Mouse (Mus musculus) heart, postnatal 36 days (tissue): Measurements from ENCODE around the gene Zfp169. TPM values are rescaled to one million over a fixed set of nuclear protein-coding genes. Genes with fewer than 3 reads are reported as not detected.

Source experiments
- DNase-seq, 2 experiments: peaks; one replicate each; pipeline ENCODE4 v3.0.0; 2021 to 2022
- intact Hi-C: fragments of 180-260 bp; cut with DNase I; formaldehyde crosslinking; loops from one replicate; pipeline ENCODE4 v1.15.1; 2025
- total RNA-seq, 2 experiments: library from RNA; stranded (reverse); gene quantifications; 2 replicates each; pipeline ENCODE4 v1.2.3; 2021

Gene Zfp169
- 1 to 10 TPM; 3.7 to 4.9 TPM for total RNA-seq

DNA sequence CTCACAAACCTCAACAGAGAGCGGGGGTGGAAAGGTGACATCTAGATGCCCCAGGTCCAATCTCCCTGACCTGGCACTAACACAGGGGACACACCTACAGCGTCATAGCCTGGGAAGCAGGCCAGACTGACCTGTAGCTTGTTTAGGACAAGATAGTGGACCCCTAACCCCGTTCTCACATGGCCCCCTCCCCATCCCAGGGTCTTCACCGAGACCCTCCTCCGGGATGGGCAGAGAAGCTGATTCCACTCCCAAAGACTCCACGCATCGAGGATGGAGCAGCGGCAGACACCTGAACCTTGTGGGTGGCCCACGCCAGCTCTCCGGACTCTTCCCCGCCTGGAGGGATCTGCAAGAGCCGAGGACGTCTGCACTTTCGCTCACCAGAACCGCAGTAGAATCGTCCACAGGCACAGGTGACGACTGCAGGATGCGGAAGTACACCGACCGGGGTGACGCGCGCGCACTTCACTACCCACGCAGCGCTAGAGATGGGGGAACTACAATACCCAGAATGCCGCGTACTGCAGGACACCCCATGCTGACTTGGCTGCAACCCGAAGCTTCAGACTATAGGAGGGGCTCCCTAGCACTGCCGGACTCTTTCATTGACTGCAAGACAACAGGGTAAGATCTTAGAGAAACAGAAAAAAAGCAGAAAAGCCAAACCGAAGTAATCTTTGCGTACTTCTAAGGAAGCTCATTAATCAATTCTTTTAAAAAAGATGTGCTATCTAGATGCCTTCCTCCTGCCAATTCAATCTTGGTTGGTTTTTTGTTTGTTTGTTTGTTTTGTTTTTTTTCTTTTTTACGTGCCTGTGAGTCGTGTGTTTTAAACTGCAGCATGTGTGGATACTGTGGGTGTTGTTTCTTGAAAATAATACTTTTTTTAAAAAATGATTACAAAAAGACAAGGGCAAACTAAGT is at the start of gene Zfp169, which contains the start of gene A830005F24Rik:
TSS of gene Zfp169 (minus strand) at position 449 of the 927 bp plus-strand sequence.
TSS of gene A830005F24Rik (plus strand) at position 568 of the 927 bp plus-strand sequence.
- peak; percentile 72 to 75 for DNase-seq
- intact Hi-C loops, result no loop called here

DNA sequence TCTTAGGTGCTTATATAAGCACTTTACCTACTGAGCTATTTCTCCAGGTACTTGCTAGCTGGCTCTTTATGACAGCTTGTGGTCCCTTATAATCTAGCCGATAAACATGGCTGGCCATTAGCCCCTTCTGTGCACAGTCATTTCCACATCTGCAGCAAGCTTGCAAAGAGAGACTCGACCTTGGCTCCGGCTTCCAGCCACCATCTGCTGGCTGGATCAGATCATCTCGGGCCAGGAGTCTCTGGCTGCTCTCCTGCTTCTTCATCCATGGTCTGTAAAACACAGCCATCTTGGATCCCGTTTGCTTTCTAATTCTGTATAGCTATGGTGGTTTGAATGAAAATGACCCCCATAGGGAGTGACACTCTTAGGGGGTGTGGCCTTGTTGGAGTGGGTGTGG is 49.1 kb upstream of the Zfp169 start:
- no peak for DNase-seq
- intact Hi-C loops, result no loop called here

DNA sequence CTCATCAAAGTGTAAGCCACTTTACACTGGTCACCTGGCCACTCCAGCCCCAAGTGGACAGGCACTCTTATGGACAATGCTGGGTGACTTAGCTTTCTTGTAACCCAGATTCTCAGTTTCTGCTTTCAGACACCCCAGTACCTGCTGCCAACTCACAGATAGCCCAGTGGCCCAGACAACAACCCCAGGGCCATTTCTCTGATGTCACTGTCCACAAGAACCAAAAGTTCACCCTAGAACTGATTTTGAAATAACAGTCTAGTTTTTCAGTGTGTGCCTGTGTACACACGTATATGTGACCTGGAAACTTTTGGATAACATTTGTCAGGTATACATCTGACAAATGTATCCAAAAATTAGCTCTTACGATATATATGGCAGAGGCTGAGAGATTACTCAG is 48.2 kb upstream of the Zfp169 start:
- no peak for DNase-seq
- intact Hi-C loops, result no loop called here

DNA sequence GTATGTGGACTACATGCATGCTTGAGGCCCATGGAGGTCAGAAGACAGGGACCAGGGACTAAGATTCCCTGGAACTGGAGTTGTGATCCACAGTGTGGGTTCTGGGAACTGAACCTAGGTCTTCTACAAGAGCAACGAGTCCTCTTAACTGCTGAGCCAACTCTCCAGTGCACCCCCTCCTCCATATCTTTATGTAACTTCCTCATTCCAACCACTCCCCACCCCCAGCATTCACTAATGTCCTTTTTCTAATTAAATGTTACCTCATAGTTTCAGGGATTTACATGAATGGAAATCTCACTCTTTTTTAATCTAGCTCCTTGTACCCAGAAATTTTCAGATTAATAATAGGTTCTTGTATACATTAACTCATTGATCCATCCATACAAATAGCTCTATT is 42.7 kb upstream of the Zfp169 start:
- intact Hi-C loops, result no loop called here
- no peak for DNase-seq

DNA sequence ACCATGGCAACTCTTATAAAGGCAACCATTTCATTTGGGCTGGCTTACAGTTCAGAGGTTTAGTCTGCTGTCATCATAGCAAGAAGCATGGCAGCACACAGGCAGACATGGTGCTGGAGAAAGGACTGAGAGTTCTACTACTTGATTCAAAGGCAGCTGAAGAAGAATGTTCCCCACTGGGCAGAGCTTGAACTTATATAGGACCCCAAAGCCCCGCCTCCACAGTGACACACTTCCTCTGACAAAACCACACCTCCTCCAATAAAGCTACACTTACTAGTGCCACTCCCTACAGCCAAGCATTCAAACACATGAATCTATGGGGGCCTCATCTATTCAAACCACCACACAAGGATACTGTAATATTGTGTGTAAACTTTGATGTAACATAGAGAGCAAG is 41.3 kb upstream of the Zfp169 start:
- intact Hi-C loops, result no loop called here

DNA sequence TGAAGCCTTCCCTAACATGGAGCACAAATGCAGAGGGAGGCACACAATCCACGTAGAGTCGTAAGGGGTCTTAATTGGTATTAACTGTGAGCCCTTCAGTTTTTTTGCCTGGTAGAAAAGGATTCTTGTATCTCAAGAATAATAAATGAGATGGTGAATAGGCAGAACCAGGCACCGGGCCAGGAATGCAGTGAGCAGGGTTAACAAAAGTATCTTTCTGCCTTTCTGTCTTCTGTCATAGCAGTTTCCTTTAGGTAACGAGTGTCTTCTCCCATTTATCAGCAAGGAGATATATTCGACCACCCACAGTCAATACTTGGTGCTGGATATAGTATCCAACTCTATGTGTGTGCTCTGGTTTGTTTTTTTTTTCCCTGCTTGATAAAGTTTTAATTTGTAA is 40.3 kb upstream of the Zfp169 start:
- intact Hi-C loops, result loop anchor here (2.0 kb wide), 1 partner anchor 13 kb away; no protein-coding TSS in a partner anchor
- no peak for DNase-seq

More for the DNA sequence above, 41.3 kb upstream of the Zfp169 start:
- DNase-seq, result no peak

DNA sequence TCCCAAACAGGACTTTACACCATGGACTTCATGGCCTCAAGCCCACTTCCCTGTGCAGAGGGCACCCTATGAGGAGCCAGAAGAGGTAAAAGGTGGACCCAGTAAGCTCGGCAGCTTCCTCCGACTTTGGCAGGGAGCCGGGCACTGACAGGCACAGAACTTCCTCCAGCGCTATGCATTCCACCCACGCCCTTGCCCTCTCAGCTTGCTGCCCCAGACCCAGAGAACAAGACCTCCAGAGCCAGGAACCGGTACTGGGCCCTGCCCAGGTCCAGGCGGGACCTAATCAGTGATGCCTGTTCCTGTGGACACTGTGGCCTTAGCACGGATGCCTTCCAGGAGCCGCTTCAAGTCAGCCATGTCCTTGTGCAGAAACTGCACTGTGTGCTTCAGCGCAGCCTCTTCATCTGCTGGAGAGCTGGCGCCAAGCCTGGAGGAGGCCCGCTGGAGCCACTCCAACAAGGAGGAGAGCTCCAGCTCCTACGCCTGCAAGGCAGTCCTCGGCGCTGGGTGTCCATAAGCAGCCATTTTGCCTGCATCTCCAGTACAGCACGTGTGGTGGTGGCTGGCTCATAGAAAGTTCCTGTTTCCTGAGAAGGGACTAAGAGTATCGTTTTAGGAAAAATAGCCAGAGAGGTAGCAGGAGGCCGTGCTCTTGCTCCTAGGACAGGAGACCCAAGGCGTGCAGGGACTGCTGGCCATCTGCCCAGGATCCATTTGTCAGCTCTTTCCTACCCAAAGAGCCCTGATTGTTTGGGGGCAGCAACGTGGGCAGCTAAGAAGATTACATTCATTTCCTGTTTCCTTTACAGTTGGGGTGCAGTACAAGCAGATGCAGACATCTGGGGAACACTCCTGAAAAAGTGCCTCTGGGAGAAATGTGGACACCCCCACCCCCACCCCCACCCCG is 39.2 kb upstream of the Zfp169 start:
- peak; percentile 92 to 93 for DNase-seq
- intact Hi-C loops, result loop anchor here (2.0 kb wide), 1 partner anchor 14 kb away; no protein-coding TSS in a partner anchor

DNA sequence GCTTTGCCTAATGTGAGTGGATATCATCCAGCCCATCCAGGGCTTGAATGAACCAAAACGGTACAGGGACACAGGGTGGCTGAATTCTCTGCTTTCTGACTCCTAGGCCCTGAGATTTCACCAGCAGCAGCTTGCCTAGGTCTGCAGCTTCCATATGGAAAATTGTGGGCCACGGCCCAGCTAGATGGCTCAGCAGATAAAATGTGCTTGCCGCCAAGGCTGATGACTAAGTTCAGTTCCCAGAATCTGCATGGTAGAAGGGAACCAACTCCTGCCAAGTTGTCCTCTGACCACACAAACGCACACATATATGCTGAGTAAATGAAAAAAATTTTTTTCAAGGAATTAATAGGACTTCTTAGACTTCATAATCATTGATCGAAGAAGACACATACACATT is 35.0 kb upstream of the Zfp169 start:
- intact Hi-C loops, result loop anchor here (10.0 kb wide), 1 partner anchor 417 kb away; the partner anchor contains the start of gene Fam120a
- no peak for DNase-seq

DNA sequence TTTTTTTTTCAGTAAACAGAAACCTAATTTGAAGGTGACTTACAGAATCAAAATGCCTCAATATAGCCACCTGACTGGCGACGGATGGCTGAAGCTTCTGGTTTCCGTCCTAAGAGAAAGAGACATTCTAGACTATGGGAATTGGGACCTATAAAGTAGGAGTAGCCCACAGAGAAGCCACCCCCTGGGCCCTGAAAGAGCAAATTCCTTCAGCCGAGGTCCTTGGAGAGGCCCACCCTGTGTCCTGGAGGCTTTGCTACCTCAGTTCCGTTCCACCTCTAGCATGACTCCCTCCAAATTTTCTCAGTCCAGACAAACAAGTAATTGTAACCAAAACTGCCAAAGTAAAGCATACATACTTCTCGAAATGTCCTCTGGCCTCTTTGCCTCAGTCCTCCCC is 34.4 kb upstream of the Zfp169 start:
- intact Hi-C loops, result loop anchor here (10.0 kb wide), 1 partner anchor 417 kb away; the partner anchor contains the start of gene Fam120a
- DNase-seq, result no peak

DNA sequence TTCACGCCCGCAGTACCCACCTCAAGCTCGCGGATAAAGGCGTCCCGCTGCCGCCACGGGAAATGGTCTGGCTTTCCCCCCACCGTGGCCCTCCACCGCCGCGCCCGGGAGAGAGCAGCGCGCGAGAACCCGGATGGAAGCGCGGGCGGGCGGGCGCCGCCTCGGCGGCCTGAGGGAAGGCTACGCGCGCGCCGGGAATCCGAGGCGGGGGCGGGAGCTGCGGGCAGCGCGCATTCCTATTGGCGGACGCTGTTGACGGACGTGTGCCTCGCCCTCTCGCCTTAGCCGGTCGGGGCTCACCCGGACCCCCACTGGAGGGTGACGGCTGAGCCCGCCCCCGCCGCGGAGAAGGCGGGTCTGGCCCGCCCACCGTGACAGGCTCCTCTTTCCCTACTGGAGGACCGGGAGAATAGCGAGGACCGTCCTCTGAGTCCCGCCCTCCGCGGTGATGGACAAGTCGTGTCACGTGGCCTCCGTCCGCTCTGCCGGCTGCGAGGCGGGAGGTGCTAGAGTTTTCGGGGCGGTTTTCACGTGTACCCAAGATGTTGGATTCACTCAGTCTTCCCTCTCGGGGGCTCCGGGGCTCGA is 33.2 kb upstream of the Zfp169 start:
- DNase-seq, result peak; percentile 99
- intact Hi-C loops, result loop anchor here (10.0 kb wide), 1 partner anchor 418 kb away; the partner anchor contains the start of gene Fam120a

DNA sequence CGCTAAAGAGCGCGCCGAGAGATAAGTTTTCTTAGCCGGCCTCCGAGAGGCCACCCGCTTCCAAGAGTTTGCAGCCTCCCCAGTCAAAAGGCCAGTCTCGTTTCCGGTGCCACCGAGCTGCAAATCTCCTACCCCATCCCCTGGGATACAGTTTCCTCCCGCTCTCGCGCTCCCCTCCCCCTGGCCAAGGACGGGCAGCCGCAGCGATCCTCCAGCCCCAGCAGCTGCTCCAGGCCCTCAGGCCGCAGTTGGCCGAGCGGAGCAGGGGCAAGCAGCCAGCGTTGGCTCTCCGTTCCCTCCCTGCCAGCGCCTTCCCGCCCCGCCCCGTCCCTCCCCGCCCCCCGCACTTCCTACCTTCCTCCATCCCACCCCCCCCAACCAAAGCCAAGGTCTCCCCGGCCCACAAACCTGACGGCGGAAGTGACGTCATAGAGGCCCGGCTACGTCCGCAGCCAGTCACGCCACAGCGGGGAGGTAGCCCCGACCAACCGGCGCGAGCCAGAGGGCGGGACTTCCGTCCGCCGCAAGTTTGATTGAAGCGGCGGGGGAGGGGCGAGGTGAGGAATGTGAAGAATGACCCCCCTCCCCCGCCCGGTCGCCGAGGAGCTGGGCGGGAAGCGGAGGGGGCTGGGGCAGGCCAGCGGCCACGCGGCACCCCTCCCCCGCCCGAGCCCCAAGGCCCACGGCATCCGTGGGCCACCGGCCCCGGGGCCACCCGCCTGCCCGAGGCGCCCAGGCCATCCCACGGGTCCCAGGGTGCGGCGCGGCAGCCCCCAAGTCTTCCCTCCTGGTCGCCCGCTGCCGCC is 32.4 kb upstream of the Zfp169 start:
- intact Hi-C loops, result loop anchor here (2.0 to 10.0 kb wide), 2 partner anchors 17 to 419 kb away; partner anchors contain the start of gene Fam120a
- DNase-seq, result peak; percentile 95

DNA sequence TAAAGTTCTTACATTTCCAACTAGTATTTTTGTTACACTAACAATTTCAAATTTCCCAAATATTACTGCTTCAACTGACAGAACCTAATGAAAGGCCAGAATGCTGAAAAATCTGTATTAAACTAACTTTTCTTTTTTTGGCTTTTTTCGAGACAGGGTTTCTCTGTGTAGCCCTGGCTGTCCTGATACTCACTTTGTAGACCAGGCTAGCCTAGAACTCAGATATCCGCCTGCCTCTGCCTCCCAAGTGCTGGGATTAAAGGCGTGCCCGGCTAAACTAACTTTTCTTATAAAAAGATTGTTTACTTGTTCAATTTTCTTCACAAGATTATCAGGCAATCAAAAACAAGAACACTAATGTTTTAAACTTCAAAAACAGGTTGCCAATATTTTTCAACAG is 31.6 kb upstream of the Zfp169 start:
- no peak for DNase-seq
- intact Hi-C loops, result loop anchor here (2.0 to 10.0 kb wide), 2 partner anchors 16 to 420 kb away; partner anchors contain the start of gene Fam120a

DNA sequence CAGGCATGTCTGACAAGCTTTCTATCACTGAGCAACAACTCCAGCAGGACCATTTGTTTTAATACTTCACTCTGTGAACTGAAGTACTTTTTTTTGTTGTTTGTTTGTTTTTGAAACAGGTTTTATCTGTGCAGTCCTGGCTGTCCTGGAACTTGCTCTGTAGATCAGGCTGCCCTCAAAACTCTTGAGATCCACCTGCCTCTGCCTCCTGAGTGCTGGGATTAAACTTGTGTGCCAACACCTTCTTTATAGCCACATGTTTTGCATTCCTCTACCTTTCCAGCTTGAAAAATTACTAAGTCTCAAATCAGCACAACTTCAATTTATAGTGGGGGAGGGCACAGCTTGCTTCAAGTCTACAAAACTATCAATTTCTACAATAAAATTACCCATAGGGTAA is 31.1 kb upstream of the Zfp169 start:
- intact Hi-C loops, result loop anchor here (2.0 to 10.0 kb wide), 2 partner anchors 16 to 420 kb away; partner anchors contain the start of gene Fam120a
- no peak for DNase-seq

DNA sequence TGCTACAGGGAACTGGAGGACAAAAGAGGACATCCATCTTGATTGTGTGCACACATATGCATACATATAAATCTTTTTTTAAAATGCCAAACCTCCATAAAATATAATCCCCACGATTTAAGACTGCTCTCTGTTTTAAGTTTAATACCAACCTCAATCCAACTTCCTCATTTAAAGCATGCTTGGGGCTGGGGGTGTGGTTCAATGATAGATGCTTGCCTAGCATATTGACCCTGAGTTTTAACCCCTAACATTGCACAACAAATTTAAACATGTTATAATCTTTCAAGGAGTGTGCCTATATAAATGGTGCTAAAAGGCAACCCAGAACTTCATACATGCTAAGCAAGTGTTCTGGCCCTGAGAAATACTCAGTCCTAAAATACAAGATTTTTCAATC is 27.2 kb upstream of the Zfp169 start:
- intact Hi-C loops, result loop anchor here (10.0 kb wide), 1 partner anchor 424 kb away; the partner anchor contains the start of gene Fam120a
- DNase-seq, result no peak

DNA sequence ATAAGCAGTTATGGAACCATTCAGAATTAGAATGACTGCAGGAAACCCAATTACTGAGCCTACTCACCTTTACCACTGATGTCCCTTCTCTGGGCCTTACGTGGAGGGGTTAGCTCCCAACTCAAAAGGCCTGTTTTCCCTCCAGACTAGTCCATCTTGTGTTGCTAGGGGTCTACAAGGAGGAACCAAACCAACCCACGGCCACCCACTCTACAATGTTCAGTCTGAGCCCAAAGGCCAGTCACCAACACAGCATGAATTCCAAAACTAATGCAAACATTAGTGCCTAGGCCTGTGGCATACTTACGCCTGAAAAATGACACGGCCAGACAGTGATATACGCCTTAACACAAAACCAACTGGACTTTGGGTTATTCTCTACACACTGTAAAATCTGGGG is 20.2 kb upstream of the Zfp169 start:
- DNase-seq, result no peak
- intact Hi-C loops, result loop anchor here (10.0 kb wide), 1 partner anchor 271 kb away; no protein-coding TSS in a partner anchor

DNA sequence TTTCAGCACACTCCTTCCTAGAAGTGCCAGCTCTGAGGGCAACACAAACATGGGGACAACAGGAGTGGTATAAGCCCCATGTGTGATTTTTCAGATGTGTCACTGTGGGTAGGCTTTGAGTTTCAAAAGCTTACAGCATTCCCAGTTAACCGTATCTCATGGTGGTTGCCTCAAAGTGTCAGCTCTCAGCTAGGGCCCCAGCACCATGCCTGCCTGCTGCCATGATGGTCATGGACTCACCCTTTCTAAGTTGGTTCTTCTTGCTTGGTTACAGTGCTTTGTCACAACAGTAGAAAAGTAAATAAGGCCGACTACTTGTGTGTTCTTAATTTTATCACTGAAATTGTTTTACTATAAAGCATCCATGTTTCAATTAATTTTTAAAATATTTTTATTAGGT is 18.2 kb upstream of the Zfp169 start:
- no peak for DNase-seq
- intact Hi-C loops, result loop anchor here (10.0 kb wide), 1 partner anchor 273 kb away; no protein-coding TSS in a partner anchor

DNA sequence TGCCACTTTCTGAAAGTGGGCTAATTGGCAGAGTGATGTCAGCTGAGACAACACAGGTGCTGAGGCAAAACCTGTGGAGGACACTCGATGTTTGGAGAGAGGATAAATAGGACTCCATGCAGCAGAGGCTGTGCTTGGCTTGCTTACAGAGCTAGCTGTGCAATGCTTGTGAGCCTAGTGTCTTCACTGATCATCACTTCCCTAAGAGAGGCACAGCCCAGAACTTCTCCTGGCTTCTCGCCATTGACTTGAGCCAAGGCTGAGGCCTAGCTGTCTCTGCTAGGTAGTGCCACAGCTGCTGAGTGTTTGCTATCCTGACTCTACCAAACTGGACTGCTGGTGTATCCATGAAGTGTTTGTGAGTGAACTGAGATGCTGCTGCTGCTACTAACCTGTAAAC is 17.4 kb upstream of the Zfp169 start:
- intact Hi-C loops, result loop anchor here (10.0 kb wide), 1 partner anchor 274 kb away; no protein-coding TSS in a partner anchor
- DNase-seq, result peak; percentile 53 to 55

DNA sequence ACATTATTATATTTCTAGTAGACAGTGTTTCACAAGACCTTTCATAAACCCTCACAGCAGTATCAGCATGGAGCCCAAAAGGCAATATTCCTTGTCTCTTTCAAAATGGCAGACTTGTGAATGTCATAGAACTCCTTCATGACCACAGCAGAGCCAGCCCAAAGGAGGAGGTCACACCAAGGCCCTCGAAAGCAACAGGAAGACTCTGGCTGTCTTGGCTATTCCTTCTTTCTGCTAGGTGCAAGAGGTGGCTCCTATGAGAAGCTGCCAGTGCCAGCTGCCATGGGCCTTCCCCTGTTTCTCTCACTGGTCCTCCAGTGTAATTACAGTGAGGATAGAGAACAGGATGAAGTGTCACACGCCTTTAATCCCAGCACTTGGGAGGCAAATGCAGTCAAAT is 15.8 kb upstream of the Zfp169 start:
- intact Hi-C loops, result loop anchor here (2.0 kb wide), 1 partner anchor 16 kb away; no protein-coding TSS in a partner anchor
- no peak for DNase-seq
